Mouse (Mus musculus): ENCODE measurements at regions not wholly inside any gene's neighbourhood (a gene's known extent, or its start where the extent isn't known, plus 50 kb on each side); places are given as distances from the start of the nearest gene placed in this dataset.
A peak's percentile ranks its signal among the peaks of the same experiment; 100 is the strongest.

DNA sequence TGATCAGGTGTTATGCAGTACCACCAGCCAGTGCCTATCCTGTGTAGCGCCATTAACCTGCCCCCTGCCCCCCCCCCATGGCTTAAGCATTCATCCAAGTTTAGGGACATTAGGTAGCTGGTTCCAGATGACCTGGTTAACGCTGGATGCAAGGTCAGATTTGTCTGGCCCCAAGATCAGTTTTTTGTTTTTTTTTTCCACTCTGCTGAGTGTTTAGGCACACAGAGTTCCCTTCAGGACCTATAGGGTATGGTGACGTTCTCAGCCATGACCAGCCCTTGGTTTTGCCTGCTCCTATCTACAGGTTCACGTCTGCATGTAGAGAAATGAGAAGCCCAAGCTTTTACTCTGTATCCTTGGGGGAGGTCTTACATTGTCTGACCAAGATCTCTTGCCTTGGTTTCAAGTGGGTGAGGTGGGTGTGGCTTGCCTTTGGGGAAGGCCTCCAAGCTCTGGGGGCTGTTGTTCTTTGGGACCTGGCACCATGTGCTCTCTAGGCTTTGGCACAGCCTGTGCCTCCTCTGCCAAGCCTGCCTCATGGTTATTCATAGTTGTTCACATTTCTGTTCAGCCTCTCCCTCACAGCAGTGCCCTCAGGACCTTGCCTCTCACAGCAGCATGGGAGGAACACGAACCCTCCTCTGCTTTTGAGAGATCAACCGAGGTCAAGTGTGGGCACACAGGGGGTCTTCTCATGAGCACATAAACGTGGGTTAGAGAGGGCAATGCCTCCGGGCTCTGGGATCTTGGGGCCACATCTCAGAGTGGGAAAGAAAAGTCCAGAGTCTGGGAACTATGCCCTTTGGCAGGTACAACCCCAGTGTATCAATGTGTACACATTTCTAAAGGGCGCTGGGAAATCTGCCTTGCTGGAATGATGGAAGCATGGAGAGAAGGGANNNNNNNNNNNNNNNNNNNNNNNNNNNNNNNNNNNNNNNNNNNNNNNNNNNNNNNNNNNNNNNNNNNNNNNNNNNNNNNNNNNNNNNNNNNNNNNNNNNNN is 208.8 kb upstream of the Peli2 start:
- no peak overlapping the region for H3K4me2 ChIP-seq (ENCODE audit: low read depth)
- H3K27me3 ChIP-seq (ENCODE audit: control insufficient read depth, insufficient read depth, insufficient read length), result no peaks in the 10 kb centered on the region
- no peak overlapping the region for H3ac ChIP-seq (ENCODE audit: control insufficient read depth, insufficient read length)
- no peaks in the 10 kb centered on the region for H3K79me2 ChIP-seq (ENCODE audit: control insufficient read depth, insufficient read depth)
- H3K36me3 ChIP-seq (ENCODE audit: control insufficient read depth, insufficient read depth), result no peaks in the 10 kb centered on the region
- H3K4me3 ChIP-seq, result no peak overlapping the region
- TF ChIP-seq TCF3 (IDR thresholded peaks at IDR 0.05; ENCODE audit: insufficient read length, low read depth) (no peak), TCF12 (IDR thresholded peaks at IDR 0.05; ENCODE audit: insufficient read depth, poor library complexity, severe bottlenecking) (no peak), USF1 (IDR thresholded peaks at IDR 0.05; ENCODE audit: low read depth) (no peak), SRF (IDR thresholded peaks at IDR 0.05; ENCODE audit: control insufficient read depth, insufficient read length, low read depth) (no peak), MYOD1 (IDR thresholded peaks at IDR 0.05; ENCODE audit: control insufficient read depth in 1 of 3, insufficient read length in 2 of 3, low read depth in 2 of 3) (no peak), CEBPB (IDR thresholded peaks at IDR 0.05; ENCODE audit: insufficient read depth, poor library complexity, severe bottlenecking) (no peak), REST (IDR thresholded peaks at IDR 0.05; ENCODE audit: insufficient read depth, insufficient read length) (no peak), E2F4 (IDR thresholded peaks at IDR 0.05; ENCODE audit: insufficient read depth) (no peak), POLR2A (IDR thresholded peaks at IDR 0.05; ENCODE audit: insufficient read length, low read depth) (no peak), MYOG (IDR thresholded peaks at IDR 0.05; ENCODE audit: control insufficient read depth in 1 of 3, insufficient read depth in 1 of 3, insufficient read length in 2 of 3, low read depth in 2 of 3) (no peak), POLR2AphosphoS2 (IDR thresholded peaks at IDR 0.05; ENCODE audit: insufficient read length, low read depth) (no peak), MAX (IDR thresholded peaks at IDR 0.05; ENCODE audit: low read depth) (no peak)

DNA sequence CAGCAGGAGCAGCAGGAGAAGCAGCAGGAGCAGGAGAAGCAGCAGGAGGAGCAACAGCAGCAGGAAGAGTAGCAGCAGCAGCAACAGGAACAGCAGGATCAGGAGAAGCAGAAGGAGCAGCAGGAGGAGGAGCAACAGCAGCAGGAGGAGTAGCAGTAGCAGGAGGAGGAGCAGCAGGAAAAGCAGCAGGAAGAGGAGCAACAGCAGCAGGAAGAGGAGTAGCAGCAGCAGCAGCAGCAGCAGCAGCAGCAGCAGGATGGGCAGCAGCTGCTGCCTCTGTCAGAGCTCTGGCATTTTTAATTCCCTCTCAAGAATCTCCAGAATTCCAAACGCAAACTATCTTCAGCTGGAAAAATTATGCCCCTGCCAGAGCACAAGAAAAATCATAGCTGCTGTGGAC is 205.0 kb upstream of the Peli2 start:
- no peaks in the 10 kb centered on the region for H3K79me2 ChIP-seq (ENCODE audit: control insufficient read depth, insufficient read depth)
- no peak for TF ChIP-seq TCF3 (IDR thresholded peaks at IDR 0.05; ENCODE audit: insufficient read length, low read depth)
- no peak for TF ChIP-seq MYOD1 (IDR thresholded peaks at IDR 0.05; ENCODE audit: control insufficient read depth in 1 of 3, insufficient read length in 2 of 3, low read depth in 2 of 3)
- no peak for TF ChIP-seq CEBPB (IDR thresholded peaks at IDR 0.05; ENCODE audit: insufficient read depth, poor library complexity, severe bottlenecking)
- TF ChIP-seq E2F4 (IDR thresholded peaks at IDR 0.05; ENCODE audit: insufficient read depth), result no peak
- no peak for TF ChIP-seq REST (IDR thresholded peaks at IDR 0.05; ENCODE audit: insufficient read depth, insufficient read length)
- TF ChIP-seq TCF12 (IDR thresholded peaks at IDR 0.05; ENCODE audit: insufficient read depth, poor library complexity, severe bottlenecking), result no peak
- no peak for TF ChIP-seq POLR2A (IDR thresholded peaks at IDR 0.05; ENCODE audit: insufficient read length, low read depth)
- no peak for TF ChIP-seq MAX (IDR thresholded peaks at IDR 0.05; ENCODE audit: low read depth)
- no peak for TF ChIP-seq USF1 (IDR thresholded peaks at IDR 0.05; ENCODE audit: low read depth)
- no peak for TF ChIP-seq MYOG (IDR thresholded peaks at IDR 0.05; ENCODE audit: control insufficient read depth in 1 of 3, insufficient read depth in 1 of 3, insufficient read length in 2 of 3, low read depth in 2 of 3)
- TF ChIP-seq SRF (IDR thresholded peaks at IDR 0.05; ENCODE audit: control insufficient read depth, insufficient read length, low read depth), result no peak
- TF ChIP-seq POLR2AphosphoS2 (IDR thresholded peaks at IDR 0.05; ENCODE audit: insufficient read length, low read depth), result no peak

DNA sequence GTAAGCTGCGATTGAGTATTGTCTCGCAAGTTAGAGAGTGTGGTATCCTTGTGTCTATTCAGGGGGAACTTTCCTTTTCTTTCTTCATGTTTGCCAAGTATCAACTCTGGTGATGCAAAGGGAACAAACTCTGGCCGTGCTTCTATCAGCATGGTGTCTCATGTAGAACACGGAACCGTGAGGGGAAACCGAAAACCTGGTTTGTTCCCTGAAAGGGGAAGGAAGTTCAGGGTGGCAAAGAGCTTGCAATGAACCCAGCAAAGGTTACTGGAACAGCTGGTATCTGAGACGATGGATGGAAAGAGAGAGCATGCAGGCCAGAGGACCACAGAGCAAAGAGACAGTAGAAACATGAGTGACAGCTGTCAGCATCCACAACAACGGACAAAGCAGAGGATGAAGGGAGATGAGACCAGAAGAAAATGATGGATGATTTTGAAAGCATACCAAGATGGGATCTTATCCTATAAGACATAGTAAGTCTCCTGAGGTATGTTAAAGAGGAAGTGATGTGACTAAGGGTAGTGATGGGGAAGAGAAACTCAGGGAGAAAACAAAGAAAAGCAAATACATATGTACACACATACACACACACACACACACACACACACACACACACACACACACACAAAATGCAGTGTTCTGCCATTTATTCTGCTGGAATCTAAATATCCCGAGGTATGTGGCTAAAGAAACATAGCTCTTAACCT is 199.8 kb upstream of the Peli2 start:
- Histone ChIP-seq H3K79me2 (ENCODE audit: control insufficient read depth, insufficient read depth) (no peaks in the 10 kb centered on the region), H3K4me3 (no peak overlapping the region), H3K4me2 (ENCODE audit: low read depth) (no peak overlapping the region), H3K27me3 (ENCODE audit: control insufficient read depth, insufficient read depth, insufficient read length) (no peaks in the 10 kb centered on the region), H3ac (ENCODE audit: control insufficient read depth, insufficient read length) (no peak overlapping the region), H3K36me3 (ENCODE audit: control insufficient read depth, insufficient read depth) (no peaks in the 10 kb centered on the region)
- no peak for TF ChIP-seq MAX (IDR thresholded peaks at IDR 0.05; ENCODE audit: low read depth)
- TF ChIP-seq USF1 (IDR thresholded peaks at IDR 0.05; ENCODE audit: low read depth), result no peak
- no peak for TF ChIP-seq MYOD1 (IDR thresholded peaks at IDR 0.05; ENCODE audit: control insufficient read depth in 1 of 3, insufficient read length in 2 of 3, low read depth in 2 of 3)
- no peak for TF ChIP-seq TCF3 (IDR thresholded peaks at IDR 0.05; ENCODE audit: insufficient read length, low read depth)
- TF ChIP-seq E2F4 (IDR thresholded peaks at IDR 0.05; ENCODE audit: insufficient read depth), result no peak
- TF ChIP-seq POLR2A (IDR thresholded peaks at IDR 0.05; ENCODE audit: insufficient read length, low read depth), result no peak
- TF ChIP-seq SRF (IDR thresholded peaks at IDR 0.05; ENCODE audit: control insufficient read depth, insufficient read length, low read depth), result no peak
- no peak for TF ChIP-seq TCF12 (IDR thresholded peaks at IDR 0.05; ENCODE audit: insufficient read depth, poor library complexity, severe bottlenecking)
- TF ChIP-seq MYOG (IDR thresholded peaks at IDR 0.05; ENCODE audit: control insufficient read depth in 1 of 3, insufficient read depth in 1 of 3, insufficient read length in 2 of 3, low read depth in 2 of 3), result no peak
- TF ChIP-seq CEBPB (IDR thresholded peaks at IDR 0.05; ENCODE audit: insufficient read depth, poor library complexity, severe bottlenecking), result no peak
- no peak for TF ChIP-seq POLR2AphosphoS2 (IDR thresholded peaks at IDR 0.05; ENCODE audit: insufficient read length, low read depth)
- no peak for TF ChIP-seq REST (IDR thresholded peaks at IDR 0.05; ENCODE audit: insufficient read depth, insufficient read length)

More for the DNA sequence above, 205.0 kb upstream of the Peli2 start:
- Histone ChIP-seq H3K36me3 (ENCODE audit: control insufficient read depth, insufficient read depth) (no peaks in the 10 kb centered on the region), H3K27me3 (ENCODE audit: control insufficient read depth, insufficient read depth, insufficient read length) (no peaks in the 10 kb centered on the region), H3ac (ENCODE audit: control insufficient read depth, insufficient read length) (no peak overlapping the region), H3K4me2 (ENCODE audit: low read depth) (no peak overlapping the region), H3K4me3 (no peak overlapping the region)

- H3K4me3 ChIP-seq, result no peak overlapping the region
- H3K79me2 ChIP-seq (ENCODE audit: control insufficient read depth, insufficient read depth), result no peaks in the 10 kb centered on the region
- H3K27me3 ChIP-seq (ENCODE audit: control insufficient read depth, insufficient read depth, insufficient read length), result no peaks in the 10 kb centered on the region
- H3ac ChIP-seq (ENCODE audit: control insufficient read depth, insufficient read length), result no peak overlapping the region
- peak overlapping the region; percentile 6 for H3K4me2 ChIP-seq (ENCODE audit: low read depth)
- TF ChIP-seq USF1 (IDR thresholded peaks at IDR 0.05; ENCODE audit: low read depth) (peak; percentile 34), MYOD1 (IDR thresholded peaks at IDR 0.05; ENCODE audit: control insufficient read depth in 1 of 3, insufficient read length in 2 of 3, low read depth in 2 of 3) (peak in 1 of 3 experiments; percentile 7), TCF12 (IDR thresholded peaks at IDR 0.05; ENCODE audit: insufficient read depth, poor library complexity, severe bottlenecking) (no peak), E2F4 (IDR thresholded peaks at IDR 0.05; ENCODE audit: insufficient read depth) (no peak), POLR2AphosphoS2 (IDR thresholded peaks at IDR 0.05; ENCODE audit: insufficient read length, low read depth) (no peak), REST (IDR thresholded peaks at IDR 0.05; ENCODE audit: insufficient read depth, insufficient read length) (no peak), TCF3 (IDR thresholded peaks at IDR 0.05; ENCODE audit: insufficient read length, low read depth) (no peak)
- no peaks in the 10 kb centered on the region for H3K36me3 ChIP-seq (ENCODE audit: control insufficient read depth, insufficient read depth)
These were observed 198.8 kb upstream of the Peli2 start for GRCm38 (mm10) chr14:47921811-47922277.

Data from myocyte (in vitro differentiated cells).